Mouse (Mus musculus) liver, embryonic 14.5 days (tissue): ENCODE measurements around the gene Rab37. TPM values are rescaled to one million over a fixed set of nuclear protein-coding genes. Genes with fewer than 3 reads are reported as not detected.

Source experiments
- ATAC-seq: fragments of 200-750 bp; cut with Nextera tagmentation; 2 replicates; pipeline ENCODE4 v1.8.0; 2017; ENCODE audit warnings: moderate number of reproducible peaks, mild to moderate bottlenecking, moderate library complexity; ENCODE audit not compliant: insufficient read depth
- DNase-seq, 3 experiments: peaks; one replicate each; pipeline ENCODE4 v3.0.0-alpha.2; 2012 to 2013; ENCODE audit warnings: low read depth in 3 of 3, low spot score in 3 of 3
- H3K27ac ChIP-seq: fragments of 300-500 bp; sonication (generic); 2 replicates; pipeline ENCODE4 v1.5.1; 2014; ENCODE audit warnings: moderate library complexity, mild to moderate bottlenecking, control low read depth, inconsistent platforms
- H3K27me3 ChIP-seq: fragments of 300-500 bp; sonication (generic); 2 replicates; pipeline ENCODE4 v1.6.1; 2014; ENCODE audit warnings: mild to moderate bottlenecking, low read length, moderate library complexity; ENCODE audit not compliant: control insufficient read depth, insufficient read depth
- H3K36me3 ChIP-seq: fragments of 300-500 bp; sonication (generic); replicated peaks from 2 replicates; pipeline ENCODE4 v1.6.1; 2014; ENCODE audit warnings: low read depth; ENCODE audit not compliant: control insufficient read depth, insufficient read depth
- H3K4me1 ChIP-seq, 2 experiments: fragments of 200-500 bp in 1 of 2; fragments of 300-500 bp in 1 of 2; sonication (generic) in 1 of 2; replicated peaks; 2 replicates each; pipeline ENCODE4 v1.6.1; 2012 to 2014; ENCODE audit warnings: antibody characterized with exemption in 1 of 2, inconsistent platforms in 1 of 2, low read length in 1 of 2; ENCODE audit not compliant: control insufficient read depth in 2 of 2, insufficient read depth in 2 of 2
- H3K4me2 ChIP-seq: fragments of 300-500 bp; sonication (generic); 2 replicates; pipeline ENCODE4 v1.6.1; 2014; ENCODE audit warnings: low read depth, mild to moderate bottlenecking, control low read depth, moderate library complexity
- H3K4me3 ChIP-seq, 2 experiments: fragments of 200-500 bp in 1 of 2; fragments of 300-500 bp in 1 of 2; sonication (generic) in 1 of 2; 2 replicates each; pipeline ENCODE4 v1.5.1; 2012 to 2014; ENCODE audit warnings: low read depth in 2 of 2, low read length in 2 of 2, mild to moderate bottlenecking in 2 of 2, control low read depth in 1 of 2, inconsistent platforms in 1 of 2, moderate library complexity in 1 of 2; ENCODE audit not compliant: insufficient read depth in 1 of 2
- H3K9ac ChIP-seq: fragments of 300-500 bp; sonication (generic); replicated peaks from 2 replicates; pipeline ENCODE4 v1.6.1; 2014; ENCODE audit warnings: mild to moderate bottlenecking, control low read depth, moderate library complexity
- H3K9me3 ChIP-seq: fragments of 300-500 bp; sonication (generic); 2 replicates; pipeline ENCODE4 v1.6.1; 2016; ENCODE audit warnings: low read length, mixed read lengths; ENCODE audit not compliant: control insufficient read depth
- CTCF ChIP-seq: IDR thresholded peaks from 2 replicates; pipeline ENCODE4 v1.5.1; 2016; ENCODE audit warnings: antibody characterized with exemption, low read depth, control low read depth
- EP300 ChIP-seq: IDR thresholded peaks from 2 replicates; pipeline ENCODE4 v1.6.1; 2016; ENCODE audit warnings: antibody characterized with exemption, low read depth
- WGBS: fragments of 180-500 bp; shearing (Covaris S2); extraction: QIAGEN DNeasy Blood & Tissue Kit; methylation state at CpG from one replicate; pipeline ENCODE4 v1.1.7; 2014; ENCODE audit not compliant: insufficient replicate concordance; 5-methylcytosine and 5-hydroxymethylcytosine counted together
- polyA plus RNA-seq, 2 experiments: library from polyadenylated mRNA; depleted of rRNA in 1 of 2; stranded (reverse) in 1 of 2; unstranded in 1 of 2; fragments of >200 nt; fragmentation: Nextera tagmentation in 1 of 2; extraction: Ambion mirVana in 1 of 2; gene quantifications; 2 replicates each; pipeline versions ENCODE4 v1.2.1 to v1.2.3; 2012 to 2014

Gene Rab37
- 1.5 and 1.7 TPM in 2 replicates for polyA plus RNA-seq (2012; rRNA removed)
- 1.8 and 2.0 TPM in 2 replicates for polyA plus RNA-seq (2014; fragmentation: Nextera tagmentation; extraction: Ambion mirVana)

- no peak for TF ChIP-seq EP300
- H3K27ac ChIP-seq: no peak within 1 kb of the TSS
- H3K9ac ChIP-seq: no peak within 1 kb of the TSS
- 5% methylated on average over 36 of the region's 36 CpGs for whole genome bisulfite sequencing
- no peaks in the 10 kb centered on the region for H3K4me1 ChIP-seq
- no peaks in the 10 kb centered on the region for H3K9me3 ChIP-seq
- H3K4me3 ChIP-seq: no peak within 1 kb of the TSS
- ATAC-seq (no peak), DNase-seq (no peak)
- H3K27me3 ChIP-seq: peaks cover 11% of the 10 kb centered on the region
- no peaks in the 10 kb centered on the region for H3K36me3 ChIP-seq
- H3K4me2 ChIP-seq: no peak within 1 kb of the TSS
These were observed at the start of gene Rab37 for GRCm38 (mm10) chr11:115091362-115091901. Gene Rab37 (plus strand): TSS chr11:115091431.

- Histone ChIP-seq H3K4me2 (no peak within 1 kb of the TSS), H3K4me1 (no peaks in the 10 kb centered on the region), H3K9me3 (no peaks in the 10 kb centered on the region), H3K9ac (no peak within 1 kb of the TSS), H3K27ac (no peak within 1 kb of the TSS), H3K36me3 (no peaks in the 10 kb centered on the region), H3K4me3 (no peak within 1 kb of the TSS), H3K27me3 (no peaks in the 10 kb centered on the region)
- 43% methylated on average over 2 of the region's 2 CpGs for WGBS
- no peak for ATAC-seq
- TF ChIP-seq CTCF (no peak), EP300 (no peak)
- no peak for DNase-seq
These were observed 43.0 kb upstream of the Rab37 start, which contains the start of gene Cd300ld3 for GRCm38 (mm10) chr11:115048259-115048658. Gene Cd300ld3 (minus strand): TSS chr11:115048409.

- TF ChIP-seq CTCF (peak; percentile 33; the same call in 1 of the 2 replicates), EP300 (no peak)
- no peak for ATAC-seq
- H3K4me3 ChIP-seq: no peak overlapping the region
These were observed 41.8 kb upstream of the Rab37 start for GRCm38 (mm10) chr11:115049282-115049895.

GRCm38 (mm10) chr11:115052206-115052605 lies 39.0 kb upstream of the Rab37 start:
- Histone ChIP-seq H3K9me3 (no peaks in the 10 kb centered on the region), H3K27ac (no peak overlapping the region), H3K4me1 (no peaks in the 10 kb centered on the region), H3K36me3 (no peaks in the 10 kb centered on the region), H3K4me2 (no peak overlapping the region), H3K4me3 (no peak overlapping the region), H3K9ac (no peak overlapping the region), H3K27me3 (no peaks in the 10 kb centered on the region)
- ATAC-seq (no peak), DNase-seq (peak; percentile 13 to 38 (median 24))
- WGBS: 2% methylated on average over 9 of the region's 9 CpGs
- TF ChIP-seq CTCF: no peak
- TF ChIP-seq EP300: no peak

More at GRCm38 (mm10) chr11:115049282-115049895, 41.8 kb upstream of the Rab37 start:
- 18% methylated on average over 3 of the region's 3 CpGs for WGBS
- no peak overlapping the region for H3K4me2 ChIP-seq
- no peaks in the 10 kb centered on the region for H3K27me3 ChIP-seq
- no peak overlapping the region for H3K9ac ChIP-seq
- DNase-seq: no peak
- H3K9me3 ChIP-seq: no peaks in the 10 kb centered on the region
- no peaks in the 10 kb centered on the region for H3K36me3 ChIP-seq
- H3K4me1 ChIP-seq: no peaks in the 10 kb centered on the region
- no peak overlapping the region for H3K27ac ChIP-seq

GRCm38 (mm10) chr11:115052991-115053390 lies 38.2 kb upstream of the Rab37 start:
- H3K27me3 ChIP-seq: no peaks in the 10 kb centered on the region
- DNase-seq: no peak
- H3K27ac ChIP-seq: no peak overlapping the region
- no peak overlapping the region for H3K9ac ChIP-seq
- H3K36me3 ChIP-seq: no peaks in the 10 kb centered on the region
- 50% methylated on average over 1 of the region's 1 CpGs for WGBS
- no peaks in the 10 kb centered on the region for H3K4me1 ChIP-seq
- H3K4me3 ChIP-seq: no peak overlapping the region
- TF ChIP-seq CTCF: no peak
- TF ChIP-seq EP300: no peak
- no peak overlapping the region for H3K4me2 ChIP-seq
- ATAC-seq: no peak
- no peaks in the 10 kb centered on the region for H3K9me3 ChIP-seq
